Mouse (Mus musculus) T-helper 2 cell (primary cell): ENCODE data around the gene Plk4.
"Not testable (repeated sequence)": the region's sequence is repeated elsewhere in the genome, so short reads cannot be mapped to it uniquely, and the experiment has no call there.

Experiments used
- in situ Hi-C: fragments of 300-600 bp; cut with MboI, MseI; formaldehyde crosslinking; loops from one replicate; pipeline ENCODE4 v1.15.1; 2025; ENCODE audit warnings: high pct_unique_total_duplicates

Gene Plk4

DNA sequence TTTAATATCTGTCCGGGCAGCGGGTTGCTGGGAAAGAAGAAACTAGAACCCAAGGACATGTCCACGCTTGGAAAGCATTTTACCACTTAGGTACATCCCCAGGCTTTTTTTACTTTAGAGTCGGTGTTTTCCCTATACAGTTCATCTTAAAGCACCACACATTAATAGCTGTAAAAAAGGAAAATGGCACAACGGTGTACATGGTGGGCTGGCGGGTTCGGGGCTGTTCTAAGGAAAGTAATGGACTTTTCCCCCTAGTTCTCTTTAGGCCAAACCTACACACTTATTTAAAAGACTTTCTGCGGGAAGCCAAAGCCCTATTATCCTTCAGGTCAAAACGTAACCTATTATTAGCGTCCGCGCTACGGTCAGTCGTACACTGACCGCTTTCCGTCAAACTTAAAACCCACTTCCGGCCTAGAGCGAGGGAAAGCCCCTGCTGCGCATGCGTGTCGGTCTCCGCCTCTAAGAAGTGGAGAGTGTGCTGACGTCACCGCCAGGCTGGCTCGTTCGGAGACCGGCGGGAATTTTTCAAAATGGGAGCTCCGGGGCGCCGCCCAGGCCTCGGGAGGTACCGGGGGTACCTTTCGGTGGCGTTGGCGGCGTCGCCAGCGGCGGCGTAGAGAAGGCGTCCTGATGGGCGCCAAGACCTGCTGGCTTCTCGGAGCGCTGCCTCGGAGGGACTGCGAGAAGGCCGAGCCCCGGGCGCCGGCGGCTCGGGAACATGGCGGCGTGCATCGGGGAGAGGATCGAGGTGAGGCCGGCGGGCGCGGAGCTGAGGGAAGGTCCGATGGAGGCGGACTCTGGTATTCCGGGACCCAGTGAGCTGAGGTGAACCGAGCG, at the start of gene Plk4:
Plk4 (plus strand) TSS at position 490 of the 843 bp plus-strand sequence.
- in situ Hi-C loops, result no loop called here

DNA sequence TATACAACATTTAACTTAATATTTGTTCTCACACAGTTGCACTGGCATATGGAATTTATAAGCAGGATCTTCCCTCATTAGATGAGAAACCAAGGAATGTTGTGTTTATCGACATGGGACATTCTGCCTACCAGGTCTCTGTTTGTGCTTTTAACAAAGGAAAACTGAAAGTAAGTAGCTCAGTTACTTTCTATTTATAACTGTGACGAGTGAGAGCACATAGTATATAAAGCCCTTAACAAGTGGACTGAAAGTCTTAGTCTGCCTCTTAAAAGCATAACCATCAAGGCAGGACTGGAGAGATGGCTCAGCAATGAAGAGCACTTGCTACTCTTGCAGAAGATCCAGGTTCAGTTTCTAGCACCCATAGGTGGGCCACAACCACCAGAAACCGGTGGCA, 39.1 kb upstream of the Plk4 start:
- in situ Hi-C loops, result loop anchor here (10.0 kb wide), 1 partner anchor 216 kb away; no protein-coding TSS in a partner anchor

DNA sequence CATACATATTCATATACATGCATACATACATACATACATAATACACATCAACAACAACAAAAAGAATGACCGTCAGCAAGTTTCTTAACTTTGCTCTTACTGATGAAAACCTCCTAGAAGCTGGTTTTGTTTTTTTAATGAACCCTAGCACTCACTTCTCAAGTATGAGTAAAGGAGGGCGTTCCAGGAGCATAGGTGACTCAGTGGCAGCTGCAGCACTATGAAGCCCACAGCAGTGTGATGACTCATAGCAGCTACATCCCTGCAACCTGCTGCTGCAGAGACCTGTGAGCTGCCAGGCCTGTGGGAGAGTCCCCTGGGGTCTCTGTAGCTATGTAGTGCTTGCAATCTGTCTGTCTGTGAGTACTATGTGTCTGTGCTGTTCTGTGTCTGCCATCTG, 38.5 kb upstream of the Plk4 start:
- in situ Hi-C loops, result loop anchor here (10.0 kb wide), 1 partner anchor 217 kb away; no protein-coding TSS in a partner anchor

DNA sequence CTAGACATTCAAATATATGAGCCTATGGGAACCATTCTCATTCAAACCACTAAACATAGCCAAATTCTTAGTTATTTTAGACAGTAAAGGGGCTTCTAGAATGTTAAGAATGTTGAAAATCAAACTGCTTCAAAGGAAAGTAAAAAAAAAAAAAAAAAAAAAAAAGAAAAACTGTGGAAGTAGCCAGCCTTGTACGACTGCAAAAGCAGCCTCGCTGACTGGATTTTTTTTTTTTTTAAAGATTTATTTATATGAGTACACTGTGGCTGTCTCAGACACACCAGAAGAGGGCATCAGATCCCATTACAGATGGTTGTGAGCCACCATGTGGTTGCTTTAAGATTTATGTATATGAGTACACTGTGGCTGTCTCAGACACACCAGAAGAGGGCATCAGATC, 6.0 kb upstream of the Plk4 start:
- in situ Hi-C loops, result no loop called here

DNA sequence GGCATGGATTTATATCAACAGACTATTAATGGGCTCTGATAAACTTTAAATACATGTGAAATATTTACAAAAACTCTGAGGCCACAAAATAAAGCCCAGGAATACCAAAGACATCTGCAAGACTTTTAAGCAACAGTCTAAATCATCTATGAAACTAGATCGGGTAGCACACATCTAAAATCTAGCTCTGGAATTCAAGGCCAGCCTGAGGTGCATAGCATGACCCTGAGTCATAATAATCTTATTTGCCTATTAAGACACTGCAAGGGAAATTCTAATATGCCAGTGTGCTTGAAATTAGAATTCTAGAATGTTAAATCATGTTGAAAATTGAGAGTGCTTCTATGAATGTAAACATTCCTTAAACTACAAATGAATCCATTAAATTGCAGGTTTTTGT, 1.8 kb upstream of the Plk4 start:
- in situ Hi-C loops, result no loop called here

DNA sequence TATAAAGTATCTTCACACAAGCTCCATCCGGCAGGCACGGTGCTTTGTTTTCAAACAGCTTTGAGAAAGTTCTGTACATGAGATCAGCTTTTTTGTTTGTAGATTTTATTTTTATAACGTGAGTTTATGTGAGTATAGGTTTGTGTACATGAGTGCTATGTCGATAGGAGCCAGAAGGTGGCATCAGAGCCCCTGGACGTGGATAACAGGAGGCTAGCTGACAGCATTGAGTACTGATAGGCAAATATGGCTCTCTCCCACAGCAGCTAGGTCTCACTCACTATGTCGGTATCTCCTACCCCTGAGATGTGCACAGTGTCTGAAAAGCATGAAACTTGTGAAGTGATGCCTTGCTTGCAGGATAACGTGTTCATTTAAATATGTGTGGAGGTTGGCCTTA, 1.3 kb upstream of the Plk4 start:
- in situ Hi-C loops, result no loop called here

DNA sequence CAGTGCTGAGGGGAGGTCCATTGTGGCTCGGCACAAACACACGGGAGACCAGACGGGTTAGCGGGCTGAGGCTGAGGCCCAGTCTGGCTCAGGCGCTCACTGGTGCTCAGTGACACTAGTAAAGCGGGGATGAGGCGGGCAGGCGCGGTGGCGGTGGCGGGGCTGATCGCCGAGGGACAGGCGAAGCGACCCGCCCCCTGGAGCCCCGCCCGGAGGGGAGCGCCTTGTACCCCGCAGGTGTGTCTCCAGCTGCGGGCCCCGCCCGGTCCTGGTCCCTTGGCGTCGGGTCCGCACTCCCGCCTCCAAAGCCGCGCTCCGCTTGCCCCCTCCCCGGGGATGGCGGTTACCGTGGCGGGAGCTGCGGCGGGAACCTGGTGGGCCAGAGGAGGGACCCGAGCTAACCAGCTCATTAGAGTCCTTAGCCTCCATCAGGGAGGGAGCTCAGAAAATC, 579 bp downstream of the Plk4 start:
- in situ Hi-C loops, result no loop called here

DNA sequence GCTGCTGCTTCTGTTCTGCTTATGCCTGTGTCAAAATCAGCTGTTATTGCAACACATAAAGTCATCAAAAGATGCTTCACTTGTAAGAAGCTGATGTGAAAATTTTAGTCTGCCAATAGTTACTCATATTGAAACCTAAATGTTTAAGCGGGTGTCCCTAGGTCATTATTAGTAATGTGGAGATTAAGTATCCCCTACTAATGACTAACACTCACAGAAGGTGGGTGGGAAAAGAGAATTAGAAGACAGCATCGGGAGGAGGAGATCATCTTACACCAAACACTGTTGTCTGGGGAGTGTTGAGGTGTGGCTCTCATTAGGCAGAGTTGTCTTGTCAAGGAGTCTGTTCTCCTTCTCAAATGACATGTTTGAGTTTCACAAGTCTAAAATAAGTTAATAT, 7.1 kb downstream of the Plk4 start:
- in situ Hi-C loops, result no loop called here

DNA sequence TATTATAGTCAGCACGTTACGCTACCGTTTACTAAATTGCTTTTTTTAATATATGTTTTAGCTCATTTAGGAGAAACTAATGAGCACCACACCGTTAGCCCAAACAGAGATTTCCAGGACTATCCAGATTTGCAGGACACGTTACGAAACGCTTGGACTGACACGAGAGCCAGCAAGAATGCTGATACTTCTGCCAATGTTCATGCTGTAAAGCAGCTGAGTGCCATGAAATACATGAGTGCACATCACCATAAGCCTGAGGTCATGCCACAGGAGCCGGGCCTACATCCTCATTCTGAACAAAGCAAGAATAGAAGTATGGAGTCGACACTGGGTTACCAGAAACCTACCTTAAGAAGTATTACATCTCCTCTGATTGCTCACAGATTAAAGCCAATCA, 8.9 kb downstream of the Plk4 start:
- in situ Hi-C loops, result no loop called here

DNA sequence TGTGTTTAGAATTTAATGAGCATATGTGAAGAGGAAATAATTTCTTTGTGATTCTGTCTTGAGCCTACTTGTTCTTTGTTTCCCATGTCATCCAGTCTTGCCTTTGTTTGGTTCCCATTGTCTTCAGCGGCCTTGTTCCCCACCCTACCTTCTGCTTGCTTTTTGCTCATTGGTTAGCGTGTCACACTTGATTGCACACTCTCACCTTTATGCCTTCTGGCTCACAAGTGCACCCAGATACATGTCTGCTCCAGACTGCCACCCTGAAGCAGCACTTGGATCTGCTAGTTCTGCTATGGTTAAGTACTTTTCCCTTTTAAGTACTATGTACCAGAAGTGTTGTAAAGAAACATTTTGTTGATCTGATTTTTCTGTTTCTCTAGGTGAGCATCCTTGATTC, 10.1 kb downstream of the Plk4 start:
- in situ Hi-C loops, result no loop called here

DNA sequence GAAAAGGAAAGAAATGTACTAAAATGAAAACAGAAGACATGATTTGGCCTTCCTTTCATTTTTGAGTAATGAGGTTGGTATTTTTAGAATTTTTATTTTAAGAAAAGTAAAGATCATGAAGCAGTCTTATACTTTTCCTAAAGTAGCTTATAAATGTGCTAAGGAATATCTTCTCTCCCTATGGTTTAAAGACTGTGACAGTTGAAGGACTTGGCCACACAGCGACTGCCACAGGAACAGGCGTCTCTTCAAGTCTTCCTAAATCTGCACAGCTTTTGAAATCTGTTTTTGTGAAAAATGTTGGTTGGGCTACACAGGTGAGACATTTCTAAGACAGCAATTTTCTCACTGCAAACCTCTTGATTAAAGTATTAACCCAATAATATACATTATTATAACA, 13.5 kb downstream of the Plk4 start:
- in situ Hi-C loops, result no loop called here

DNA sequence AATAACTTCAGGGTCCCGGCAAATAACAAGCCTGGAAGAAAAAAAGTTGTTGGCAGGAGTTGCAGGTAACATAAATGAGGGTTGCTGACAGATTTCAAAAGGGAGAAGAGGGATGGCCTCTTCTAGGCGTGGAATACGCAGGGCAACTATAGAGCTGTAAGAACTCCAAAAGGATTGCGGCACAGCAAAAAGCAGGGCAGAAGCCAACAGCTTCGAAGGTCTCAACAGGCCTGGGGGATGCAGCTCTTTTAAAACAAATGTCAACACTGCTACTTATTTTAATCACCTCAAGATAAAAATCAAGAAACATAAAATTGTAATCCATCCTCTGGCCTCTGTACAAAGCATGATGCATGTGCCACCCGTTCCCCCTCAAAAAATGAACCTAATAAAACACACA, 45.7 kb downstream of the Plk4 start:
- in situ Hi-C loops, result not testable (repeated sequence)

DNA sequence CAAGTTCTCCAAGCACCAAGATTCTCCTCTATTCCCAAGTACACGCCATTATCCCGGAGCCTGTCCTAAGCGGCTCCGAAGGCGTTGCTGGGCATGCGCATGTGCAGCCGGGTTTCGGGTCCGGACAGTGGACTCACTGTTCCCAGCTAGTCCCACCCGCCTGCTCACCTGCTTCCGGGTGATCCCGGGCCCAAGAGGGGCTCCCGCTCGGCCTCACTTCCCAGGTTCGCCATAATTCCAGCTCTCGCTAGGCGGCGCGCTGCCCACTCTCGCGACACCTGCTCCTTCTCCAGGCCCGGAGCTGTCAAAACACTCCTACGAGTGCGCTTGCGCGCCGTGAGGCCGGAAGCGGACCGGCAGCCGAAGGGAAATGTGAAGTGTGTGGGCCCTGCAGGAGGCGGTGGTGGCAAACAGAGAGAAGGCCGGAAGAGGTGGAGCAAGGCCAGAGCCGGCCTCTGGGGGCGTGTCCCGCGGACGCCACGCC, 46.7 kb downstream of the Plk4 start, which contains the start of gene Mfsd8:
Mfsd8 (minus strand) TSS at position 414 of the 484 bp plus-strand sequence.
- in situ Hi-C loops, result not testable (repeated sequence)

DNA sequence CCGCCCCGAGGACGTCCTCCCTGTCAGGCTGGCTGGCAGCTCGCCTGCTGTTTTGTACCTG, 47.0 kb downstream of the Plk4 start, which contains the start of gene Abhd18:
Abhd18 (plus strand) TSS at position 14 of the 61 bp plus-strand sequence.
- in situ Hi-C loops, result not testable (repeated sequence)

DNA sequence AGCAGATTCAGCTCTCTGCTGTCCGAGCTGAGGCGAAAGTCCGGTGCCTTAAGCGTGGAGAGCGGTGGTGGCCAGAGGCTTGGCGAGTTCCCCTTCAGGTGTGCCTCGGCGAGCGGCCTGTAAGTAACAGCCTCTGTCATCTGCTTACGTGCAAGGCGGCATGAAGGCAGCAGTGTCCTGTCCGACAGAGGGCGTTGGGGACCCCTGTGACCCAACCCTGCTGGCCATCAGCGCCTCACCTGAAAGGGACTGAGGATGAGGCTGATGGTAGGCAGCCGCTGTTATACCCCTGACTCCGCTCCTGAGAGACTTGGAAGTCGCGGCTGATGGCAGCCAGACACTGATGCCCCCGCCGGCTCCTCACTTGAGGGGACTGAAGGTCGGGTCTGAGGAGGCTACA, 47.2 kb downstream of the Plk4 start:
- in situ Hi-C loops, result not testable (repeated sequence)

DNA sequence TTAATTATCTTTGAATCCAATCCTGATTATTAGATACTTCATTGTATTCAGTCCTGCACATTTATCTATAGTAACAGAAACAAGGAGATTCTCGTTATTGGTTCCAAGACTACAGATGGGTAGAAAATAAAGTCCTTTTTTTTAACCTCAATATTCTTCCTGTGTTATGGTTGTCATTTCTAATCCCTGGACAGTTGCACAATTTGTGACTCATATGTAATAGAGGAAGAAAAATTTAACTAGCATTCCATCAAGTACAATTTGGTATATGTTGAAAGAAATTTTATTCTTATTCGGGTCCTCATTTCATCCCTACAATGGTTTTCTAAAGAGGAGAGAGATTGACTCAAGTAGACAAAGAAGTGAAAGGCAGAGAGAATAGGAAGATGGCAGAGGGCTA, 48.1 kb downstream of the Plk4 start:
- in situ Hi-C loops, result not testable (repeated sequence)

DNA sequence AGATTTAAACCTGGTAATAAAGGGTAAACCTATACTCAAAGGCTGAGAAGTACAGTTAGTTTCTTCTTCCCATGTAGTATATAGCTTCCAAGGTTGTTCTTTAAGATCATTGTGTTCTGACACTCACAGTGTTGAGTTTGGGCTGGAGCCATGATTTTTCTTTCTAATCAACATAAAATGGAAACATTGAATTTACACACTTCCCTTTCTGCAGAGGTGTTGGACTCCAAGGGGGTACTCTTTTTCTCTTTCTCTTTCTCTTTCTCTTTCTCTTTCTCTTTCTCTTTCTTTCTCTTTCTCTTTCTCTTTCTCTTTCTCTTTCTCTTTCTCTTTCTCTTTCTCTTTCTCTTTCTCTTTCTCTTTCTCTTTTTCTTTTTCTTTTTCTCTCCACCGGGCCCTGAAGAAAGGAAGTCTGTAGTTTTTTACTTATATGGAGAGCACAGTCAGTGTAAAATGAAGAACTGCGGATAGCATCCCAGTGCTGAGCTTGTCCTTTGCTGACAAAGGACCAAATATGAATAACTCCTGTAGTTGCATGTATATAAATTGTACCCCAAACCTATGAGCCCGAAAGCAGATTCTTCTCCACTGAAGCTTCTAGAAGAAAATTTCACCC, 53.4 kb downstream of the Plk4 start:
- in situ Hi-C loops, result not testable (repeated sequence)
